In genomic region chr7:139406581-139406980, GRCm38 (mm10) we compare ENCODE assay signal across 27 mouse cellular contexts. TPM values are rescaled to one million over a fixed set of nuclear protein-coding genes. Genes with fewer than 3 reads are reported as not detected.
DNase-seq lines count a peak whose midpoint lies in the region; ATAC-seq lines count a peak whose summit lies in the region.
"Had no signal": no experiment of that assay in that cellular context is flagged by ENCODE, and none has a peak within 500 bp of the region (broad histone marks: within the 10 kb centered on the region; RNA-seq: fewer than 3 reads in every experiment).

No protein-coding gene starts in this region.

- H3K4me3 ChIP-seq in heart, embryonic 10.5 days = no peak overlapping the region
- H3K4me3 ChIP-seq: embryonic facial prominence, embryonic 12.5 days; embryonic facial prominence, embryonic 15.5 days; heart, adult 2 months had no signal

- no peaks in the 10 kb centered on the region for H3K27me3 ChIP-seq in heart, embryonic 10.5 days (ENCODE audit: insufficient read depth, poor library complexity, severe bottlenecking)
- H3K27me3 ChIP-seq: CH12.LX; embryonic facial prominence, embryonic 12.5 days; embryonic facial prominence, embryonic 15.5 days; Patski had no signal

- ATAC-seq in frontal cortex, adult (ENCODE audit: low TSS enrichment) = peak; percentile 73; the same call in 1 of the 2 replicates
- ATAC-seq: forebrain, embryonic 14.5 days; forebrain, postnatal 0 days; hindbrain, postnatal 0 days; inflammation-experienced regulatory T-cells, adult 6 months; intestine, embryonic 16.5 days; Patski had no signal

- H3K4me1 ChIP-seq in heart, embryonic 10.5 days = peaks cover 71% of the 10 kb centered on the region

- H3K27ac ChIP-seq in heart, embryonic 10.5 days = peak overlapping the region; percentile 42; the same call in 1 of the 2 replicates
- H3K27ac ChIP-seq: embryonic facial prominence, embryonic 12.5 days; embryonic facial prominence, embryonic 15.5 days; heart, adult 2 months; hindbrain, embryonic 14.5 days; hindbrain, postnatal 0 days had no signal

- DNase-seq in frontal cortex, adult 2 months (ENCODE audit: extremely low spot score in 1 of 2, low spot score in 1 of 2) = no peak
- no peak for DNase-seq in heart, embryonic 10.5 days (ENCODE audit: low spot score)
- DNase-seq in heart, postnatal 36 days = no peak
- peak; percentile 21 for DNase-seq in adipocyte (ENCODE audit: low spot score)
- no peak for DNase-seq in ovary, postnatal 36 days (ENCODE audit: low spot score)
- DNase-seq: adrenal gland, adult 2 months; adrenal gland, postnatal 14 days; B cell, adult 2 months; cerebellum, adult 11-12 months; cerebellum, adult 9-10 months; cerebellum, postnatal 14 days; forebrain, postnatal 0 days; gastrocnemius, postnatal 14 days; heart, adult 2 months; heart, postnatal 4 days; kidney, adult 18-20 months had no signal

- H3K36me3 ChIP-seq in heart, embryonic 10.5 days = peaks cover 19% of the 10 kb centered on the region
- H3K36me3 ChIP-seq: G1E had no signal

- no peaks in the 10 kb centered on the region for H3K9me3 ChIP-seq in heart, embryonic 10.5 days
- H3K9me3 ChIP-seq: embryonic facial prominence, embryonic 12.5 days; embryonic facial prominence, embryonic 15.5 days had no signal

- 81% methylated on average over 2 of the region's 2 CpGs for WGBS in heart, embryonic 10.5 days

- intact Hi-C loops in heart, postnatal 36 days (cut with DNase I) = no loop called here

RNA-seq across cellular contexts. Expression of gene Inpp5a, which starts 17.7 kb away (rescaled TPM):
- 35.4 and 38.4 TPM in 2 replicates for polyA plus RNA-seq in frontal cortex, adult 2 months (2012; rRNA removed)
- 46.9 and 60.9 TPM in 2 replicates for polyA plus RNA-seq in heart, embryonic 10.5 days (2016; fragmentation: Nextera tagmentation; extraction: Ambion mirVana)
- 100 to 1,000 TPM; 273 to 286 TPM for total RNA-seq in heart, postnatal 36 days (2021)
